Mouse (Mus musculus) CD8-positive naive resting alpha-beta T cell, adult 2 months (primary cell): ENCODE measurements at regions not wholly inside any gene's neighbourhood (a gene's known extent, or its start where the extent isn't known, plus 50 kb on each side); places are given as distances from the start of the nearest gene placed in this dataset.

ENCODE experiments used
- DNase-seq, 2 experiments: peaks; one replicate each; pipeline ENCODE4 v3.0.0; 2022; ENCODE audit warnings: low read depth in 2 of 2, low spot score in 2 of 2

GRCm38 (mm10) chr4:31381069-31381969 is 582.6 kb upstream of the Map3k7 start:
- DNase-seq = no peak

GRCm38 (mm10) chr4:31392932-31393632 is 570.8 kb upstream of the Map3k7 start:
- no peak for DNase-seq

- DNase-seq = no peak
Observed at GRCm38 (mm10) chr4:31395538-31395937, 568.4 kb upstream of the Map3k7 start.

GRCm38 (mm10) chr4:31403976-31404375 is 559.9 kb upstream of the Map3k7 start:
- DNase-seq = no peak

GRCm38 (mm10) chr4:31404840-31405714 is 558.8 kb upstream of the Map3k7 start:
- DNase-seq = no peak

GRCm38 (mm10) chr4:31410157-31410556 is 553.7 kb upstream of the Map3k7 start:
- DNase-seq = no peak

GRCm38 (mm10) chr4:31411770-31412525 is 551.9 kb upstream of the Map3k7 start:
- DNase-seq = no peak

- no peak for DNase-seq
Observed at GRCm38 (mm10) chr4:31417161-31417560, 546.7 kb upstream of the Map3k7 start.

GRCm38 (mm10) chr4:31419240-31419639 is 544.7 kb upstream of the Map3k7 start:
- no peak for DNase-seq

GRCm38 (mm10) chr4:31420167-31420566 is 543.7 kb upstream of the Map3k7 start:
- no peak for DNase-seq

- DNase-seq = no peak
Observed at GRCm38 (mm10) chr4:31421386-31421785, 542.5 kb upstream of the Map3k7 start.

- no peak for DNase-seq
Observed at GRCm38 (mm10) chr4:31425135-31425534, 538.8 kb upstream of the Map3k7 start.

- no peak for DNase-seq
Observed at GRCm38 (mm10) chr4:31425716-31426115, 538.2 kb upstream of the Map3k7 start.

GRCm38 (mm10) chr4:31426169-31427030 is 537.5 kb upstream of the Map3k7 start:
- DNase-seq = no peak

- DNase-seq = no peak
Observed at GRCm38 (mm10) chr4:31433943-31434342, 530.0 kb upstream of the Map3k7 start.

GRCm38 (mm10) chr4:31454898-31455297 is 509.0 kb upstream of the Map3k7 start:
- no peak for DNase-seq

GRCm38 (mm10) chr4:31455466-31455865 is 508.4 kb upstream of the Map3k7 start:
- DNase-seq = no peak

GRCm38 (mm10) chr4:31462456-31462855 is 501.4 kb upstream of the Map3k7 start:
- DNase-seq = no peak

GRCm38 (mm10) chr4:31463130-31463698 is 500.7 kb upstream of the Map3k7 start:
- DNase-seq = no peak
